Mouse (Mus musculus) G1E (cell line): ENCODE data around the gene Ptma.

Source experiments
- CTCF ChIP-seq: IDR thresholded peaks from 2 replicates; pipeline ENCODE4 v1.5.1; 2012; ENCODE audit warnings: low read depth, low read length, inconsistent platforms, mixed read lengths
- GATA1 ChIP-seq: IDR thresholded peaks from 2 replicates; pipeline ENCODE4 v1.6.1; 2012; ENCODE audit warnings: borderline replicate concordance, low read length, inconsistent platforms, mixed read lengths
- GATA2 ChIP-seq: IDR thresholded peaks from 2 replicates; pipeline ENCODE4 v1.6.1; 2012; ENCODE audit warnings: low read depth, low read length, inconsistent platforms, borderline replicate concordance
- POLR2AphosphoS5 ChIP-seq: IDR thresholded peaks from 2 replicates; pipeline ENCODE4 v1.6.1; 2012; ENCODE audit warnings: low read depth, low read length, inconsistent platforms; ENCODE audit not compliant: insufficient replicate concordance
- TAL1 ChIP-seq: conservative IDR thresholded peaks from 2 replicates; pipeline ENCODE4 v1.6.1; 2012; ENCODE audit warnings: low read depth, low read length, inconsistent platforms, mixed read lengths

GRCm38 (mm10) chr1:86488326-86488725 lies 38.2 kb upstream of the Ptma start:
- TF ChIP-seq GATA1 (no peak), CTCF (no peak), TAL1 (no peak), GATA2 (no peak), POLR2AphosphoS5 (no peak)
